Mouse (Mus musculus) forebrain, embryonic 13.5 days (tissue): ENCODE results near the gene Rexo1. TPM values are rescaled to one million over a fixed set of nuclear protein-coding genes. Genes with fewer than 3 reads are reported as not detected.
"Not testable (repeated sequence)": the region's sequence is repeated elsewhere in the genome, so short reads cannot be mapped to it uniquely, and the experiment has no call there.

Experiments used
- ATAC-seq: fragments of 200-750 bp; cut with Nextera tagmentation; 2 replicates; pipeline ENCODE4 v1.8.0; 2017
- H3K27ac ChIP-seq: fragments of 300-500 bp; sonication (generic); 2 replicates; pipeline ENCODE4 v1.5.1; 2015; ENCODE audit warnings: inconsistent platforms, mild to moderate bottlenecking, moderate library complexity
- H3K27me3 ChIP-seq: fragments of 300-500 bp; sonication (generic); 2 replicates; pipeline ENCODE4 v1.6.1; 2015; ENCODE audit warnings: mild to moderate bottlenecking, inconsistent platforms
- H3K36me3 ChIP-seq: fragments of 300-500 bp; sonication (generic); 2 replicates; pipeline ENCODE4 v1.6.1; 2015; ENCODE audit warnings: mild to moderate bottlenecking, inconsistent platforms; ENCODE audit not compliant: poor library complexity, severe bottlenecking
- H3K4me1 ChIP-seq: fragments of 300-500 bp; sonication (generic); 2 replicates; pipeline ENCODE4 v1.6.1; 2015; ENCODE audit warnings: inconsistent platforms
- H3K4me2 ChIP-seq: fragments of 300-500 bp; sonication (generic); 2 replicates; pipeline ENCODE4 v1.6.1; 2015; ENCODE audit warnings: inconsistent platforms, mild to moderate bottlenecking, moderate library complexity
- H3K4me3 ChIP-seq: fragments of 300-500 bp; sonication (generic); 2 replicates; pipeline ENCODE4 v1.5.1; 2015; ENCODE audit warnings: mild to moderate bottlenecking, inconsistent platforms
- H3K9ac ChIP-seq: fragments of 300-500 bp; sonication (generic); 2 replicates; pipeline ENCODE4 v1.6.1; 2015; ENCODE audit warnings: mild to moderate bottlenecking, inconsistent platforms
- H3K9me3 ChIP-seq: fragments of 300-500 bp; sonication (generic); replicated peaks from 2 replicates; pipeline ENCODE4 v1.6.1; 2016; ENCODE audit warnings: inconsistent platforms
- WGBS: fragments of 180-500 bp; shearing (Covaris S2); methylation state at CpG from one replicate; pipeline ENCODE4 v1.1.7; 2015; 5-methylcytosine and 5-hydroxymethylcytosine counted together
- polyA plus RNA-seq: library from polyadenylated mRNA; unstranded; fragments of >200 nt; fragmentation: Nextera tagmentation; extraction: Ambion mirVana; gene quantifications from 2 replicates; pipeline ENCODE4 v1.2.1, GENCODE M21; 2015

The Rexo1 gene
- polyA plus RNA-seq = 27.5 and 30.8 TPM in 2 replicates

GRCm38 (mm10) chr10:80561116-80561944 lies at the start of gene Rexo1:
Rexo1 (minus strand) TSS chr10:80561560.
- Histone ChIP-seq H3K27me3 (no peaks in the 10 kb centered on the region), H3K4me3 (peak within 1 kb of the TSS; percentile 99), H3K4me2 (peak within 1 kb of the TSS; percentile 93), H3K27ac (peak within 1 kb of the TSS; percentile 90), H3K4me1 (peaks cover 42% of the 10 kb centered on the region), H3K9me3 (no peaks in the 10 kb centered on the region), H3K36me3 (0 out of 2 replicates have a peak, but pooled peaks cover 5% of the 10 kb centered on the region), H3K9ac (peak within 1 kb of the TSS; percentile 95)
- under 1% methylated on average over 72 of the region's 72 CpGs for WGBS
- peak; percentile 86 for ATAC-seq

GRCm38 (mm10) chr10:80611024-80611423 lies 49.7 kb upstream of the Rexo1 start:
- ATAC-seq = no peak
- Histone ChIP-seq H3K27ac (no peak overlapping the region), H3K4me2 (no peak overlapping the region), H3K4me1 (no peaks in the 10 kb centered on the region), H3K27me3 (no peaks in the 10 kb centered on the region), H3K9me3 (no peaks in the 10 kb centered on the region), H3K36me3 (peaks cover 86% of the 10 kb centered on the region), H3K9ac (no peak overlapping the region), H3K4me3 (no peak overlapping the region)
- WGBS = 78% methylated on average over 4 of the region's 4 CpGs

GRCm38 (mm10) chr10:80610116-80610785 lies 48.9 kb upstream of the Rexo1 start:
- 95% methylated on average over 9 of the region's 9 CpGs for WGBS
- H3K4me1 ChIP-seq = no peaks in the 10 kb centered on the region
- no peak overlapping the region for H3K9ac ChIP-seq
- no peaks in the 10 kb centered on the region for H3K27me3 ChIP-seq
- no peak overlapping the region for H3K27ac ChIP-seq
- peaks cover 78% of the 10 kb centered on the region for H3K36me3 ChIP-seq
- no peak overlapping the region for H3K4me3 ChIP-seq
- H3K9me3 ChIP-seq = no peaks in the 10 kb centered on the region
- no peak for ATAC-seq
- no peak overlapping the region for H3K4me2 ChIP-seq

GRCm38 (mm10) chr10:80609269-80609924 lies 48.0 kb upstream of the Rexo1 start:
- no peak overlapping the region for H3K4me2 ChIP-seq
- no peak overlapping the region for H3K27ac ChIP-seq
- no peaks in the 10 kb centered on the region for H3K9me3 ChIP-seq
- peaks cover 7% of the 10 kb centered on the region for H3K4me1 ChIP-seq
- no peak for ATAC-seq
- no peaks in the 10 kb centered on the region for H3K27me3 ChIP-seq
- 94% methylated on average over 10 of the region's 10 CpGs for WGBS
- H3K36me3 ChIP-seq = peaks cover 70% of the 10 kb centered on the region
- H3K9ac ChIP-seq = 0 out of 2 replicates have a peak overlapping the region, but pooled peaks have one; percentile 16
- H3K4me3 ChIP-seq = no peak overlapping the region

GRCm38 (mm10) chr10:80608435-80608834 lies 47.1 kb upstream of the Rexo1 start:
- Histone ChIP-seq H3K9me3 (no peaks in the 10 kb centered on the region), H3K27me3 (no peaks in the 10 kb centered on the region), H3K4me1 (peaks cover 17% of the 10 kb centered on the region), H3K9ac (no peak overlapping the region), H3K4me3 (no peak overlapping the region), H3K4me2 (no peak overlapping the region), H3K27ac (no peak overlapping the region), H3K36me3 (peaks cover 62% of the 10 kb centered on the region)
- ATAC-seq = no peak
- WGBS = 87% methylated on average over 3 of the region's 3 CpGs

- Histone ChIP-seq H3K4me2 (no peak overlapping the region), H3K4me3 (no peak overlapping the region), H3K27ac (no peak overlapping the region), H3K27me3 (no peaks in the 10 kb centered on the region), H3K4me1 (peaks cover 25% of the 10 kb centered on the region), H3K9ac (no peak overlapping the region), H3K9me3 (no peaks in the 10 kb centered on the region), H3K36me3 (peaks cover 48% of the 10 kb centered on the region)
- ATAC-seq = no peak
- 96% methylated on average over 34 of the region's 34 CpGs for WGBS
Measured at GRCm38 (mm10) chr10:80606737-80607350, 45.5 kb upstream of the Rexo1 start.

- H3K4me3 ChIP-seq = no peak overlapping the region
- peaks cover 48% of the 10 kb centered on the region for H3K36me3 ChIP-seq
- H3K9me3 ChIP-seq = no peaks in the 10 kb centered on the region
- H3K9ac ChIP-seq = 0 out of 2 replicates have a peak overlapping the region, but pooled peaks have one; percentile 1
- H3K4me2 ChIP-seq = no peak overlapping the region
- no peaks in the 10 kb centered on the region for H3K27me3 ChIP-seq
- 95% methylated on average over 23 of the region's 23 CpGs for WGBS
- ATAC-seq = no peak
- no peak overlapping the region for H3K27ac ChIP-seq
- peaks cover 25% of the 10 kb centered on the region for H3K4me1 ChIP-seq
Measured at GRCm38 (mm10) chr10:80606306-80606705, 44.9 kb upstream of the Rexo1 start.

- not testable (repeated sequence) for H3K27me3 ChIP-seq, H3K4me2 ChIP-seq, H3K4me3 ChIP-seq, H3K27ac ChIP-seq, H3K9me3 ChIP-seq, ATAC-seq
- 0 out of 2 replicates have a peak within 1 kb of the TSS, but pooled peaks have one; percentile 1 for H3K9ac ChIP-seq
- peaks cover 47% of the 10 kb centered on the region for H3K36me3 ChIP-seq
- H3K4me1 ChIP-seq = peaks cover 25% of the 10 kb centered on the region
- WGBS = 83% methylated on average over 4 of the region's 4 CpGs
Measured at GRCm38 (mm10) chr10:80605721-80606120, 44.4 kb upstream of the Rexo1 start, which contains the start of gene Gm49322. Gm49322 (plus strand) TSS chr10:80606021.

GRCm38 (mm10) chr10:80604988-80605387 lies 43.6 kb upstream of the Rexo1 start:
- ATAC-seq = no peak
- Histone ChIP-seq H3K4me1 (peaks cover 25% of the 10 kb centered on the region), H3K27ac (no peak overlapping the region), H3K4me2 (no peak overlapping the region), H3K9ac (no peak overlapping the region), H3K4me3 (no peak overlapping the region), H3K9me3 (no peaks in the 10 kb centered on the region), H3K27me3 (no peaks in the 10 kb centered on the region), H3K36me3 (peaks cover 40% of the 10 kb centered on the region)
- WGBS = 93% methylated on average over 2 of the region's 2 CpGs

- Histone ChIP-seq H3K9ac (peak overlapping the region; percentile 66), H3K36me3 (peaks cover 31% of the 10 kb centered on the region), H3K27ac (no peak overlapping the region), H3K9me3 (no peaks in the 10 kb centered on the region), H3K4me1 (peaks cover 25% of the 10 kb centered on the region), H3K4me2 (peak overlapping the region; percentile 89), H3K4me3 (peak overlapping the region; percentile 60), H3K27me3 (no peaks in the 10 kb centered on the region)
- no peak for ATAC-seq
- 92% methylated on average over 7 of the region's 7 CpGs for WGBS
Measured at GRCm38 (mm10) chr10:80604001-80604509, 42.7 kb upstream of the Rexo1 start.

- Histone ChIP-seq H3K4me1 (peaks cover 25% of the 10 kb centered on the region), H3K9me3 (no peaks in the 10 kb centered on the region), H3K36me3 (peaks cover 24% of the 10 kb centered on the region), H3K4me2 (peak overlapping the region; percentile 89), H3K27ac (peak overlapping the region; percentile 80), H3K4me3 (peak overlapping the region; percentile 60), H3K27me3 (peaks cover under 1% of the 10 kb centered on the region; the same call in 1 of the 2 replicates), H3K9ac (peak overlapping the region; percentile 66)
- ATAC-seq = no peak; the same call in 1 of the 2 replicates
- 34% methylated on average over 7 of the region's 7 CpGs for WGBS
Measured at GRCm38 (mm10) chr10:80603364-80603763, 42.0 kb upstream of the Rexo1 start.
